Mouse (Mus musculus) liver, postnatal 0 days (tissue): Measurements from ENCODE around the gene Matn1.

Source experiments
- CTCF ChIP-seq: sonication (generic); IDR thresholded peaks from 2 replicates; pipeline ENCODE4 v1.5.1; 2016; ENCODE audit warnings: antibody characterized with exemption, low read depth
- EP300 ChIP-seq: IDR thresholded peaks from 2 replicates; pipeline ENCODE4 v1.6.1; 2016; ENCODE audit warnings: antibody characterized with exemption, low read depth, mild to moderate bottlenecking

GRCm38 (mm10) chr4:130899383-130899781 lies 44.8 kb upstream of the Matn1 start:
- TF ChIP-seq CTCF = no peak
- TF ChIP-seq EP300 = no peak
